Mouse (Mus musculus) lung, adult 2 months (tissue): Measurements from ENCODE around the gene Rnf130.

Experiments
- CTCF ChIP-seq: fragments of 200-500 bp; IDR thresholded peaks from 2 replicates; pipeline ENCODE4 v1.5.1; 2011; ENCODE audit warnings: mild to moderate bottlenecking, low read length, control low read depth; ENCODE audit not compliant: insufficient read depth
- POLR2A ChIP-seq: fragments of 200-500 bp; IDR thresholded peaks from 2 replicates; pipeline ENCODE4 v1.6.1; 2011; ENCODE audit warnings: low read depth, mild to moderate bottlenecking, control low read depth, low read length, borderline replicate concordance; ENCODE audit errors: extremely low read depth

DNA sequence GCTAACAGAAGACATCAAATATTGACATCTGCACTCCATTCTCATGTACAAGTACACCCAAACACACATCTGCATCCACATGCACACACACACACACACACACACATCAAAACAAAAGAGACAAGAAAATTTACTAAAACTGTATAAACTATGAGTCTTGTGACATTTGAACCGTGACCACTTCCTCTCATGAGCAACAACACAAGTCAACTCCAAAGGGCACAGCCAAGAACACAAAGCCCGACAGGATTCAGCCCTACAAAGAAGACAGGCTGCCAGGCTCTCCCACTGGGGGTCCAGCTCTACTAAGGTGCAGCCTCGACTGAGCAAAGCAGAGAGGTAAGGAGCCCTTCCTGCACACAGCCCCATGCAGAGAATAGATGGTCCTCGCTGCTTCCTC is 42.3 kb upstream of the Rnf130 start:
- TF ChIP-seq CTCF (no peak), POLR2A (no peak)
